ENCODE assay signal across 1 mouse cellular context in genomic region chr5:144773231-144773630, GRCm38 (mm10).
TF ChIP-seq lines count a peak whose summit lies in the region.

No protein-coding gene starts in this region.

TF ChIP-seq in MEL, 35 proteins besides CTCF, POLR2A, EP300 and RAD21:
- no peak for TF ChIP-seq NRF1 (IDR thresholded peaks at IDR 0.05; ENCODE audit: insufficient read depth, low read depth, low read length, poor library complexity, severe bottlenecking)
- TF ChIP-seq POLR2AphosphoS2 (IDR thresholded peaks at IDR 0.05; ENCODE audit: low read length), result no peak
- TF ChIP-seq UBTF (IDR thresholded peaks at IDR 0.05; ENCODE audit: borderline replicate concordance, insufficient read depth, low read depth, low read length), result no peak
TF ChIP-seq in MEL: peak in this region for 0.
